Mouse (Mus musculus) ES-E14 (cell line): ENCODE data around the gene Tenm3. TPM values are rescaled to one million over a fixed set of nuclear protein-coding genes. Genes with fewer than 3 reads are reported as not detected.

ENCODE experiments used
- DNase-seq: peaks from one replicate; pipeline ENCODE4 v3.0.0-alpha.2; 2013; ENCODE audit warnings: low read depth, low spot score
- H3K27ac ChIP-seq: 2 replicates; pipeline ENCODE4 v1.5.1; 2012; ENCODE audit warnings: low read depth, mild to moderate bottlenecking, low read length, moderate library complexity, mixed read lengths; ENCODE audit not compliant: poor library complexity, insufficient read depth, severe bottlenecking
- H3K36me3 ChIP-seq: 2 replicates; pipeline ENCODE4 v1.6.1; 2012; ENCODE audit warnings: mild to moderate bottlenecking, low read length, moderate library complexity, mixed read lengths; ENCODE audit not compliant: control insufficient read depth, poor library complexity, insufficient read depth, severe bottlenecking
- H3K4me1 ChIP-seq, 2 experiments: fragments of 150-350 bp in 1 of 2; sonication (generic) in 1 of 2; 2 replicates each; pipeline ENCODE4 v1.6.1; 2012; ENCODE audit warnings: low read length in 2 of 2, mild to moderate bottlenecking in 1 of 2, mixed read lengths in 1 of 2; ENCODE audit not compliant: control insufficient read depth in 2 of 2, insufficient read depth in 2 of 2, poor library complexity in 1 of 2
- H3K4me3 ChIP-seq, 2 experiments: fragments of 150-350 bp in 1 of 2; sonication (generic) in 1 of 2; 2 replicates each; pipeline ENCODE4 v1.5.1; 2012; ENCODE audit warnings: low read length in 2 of 2, low read depth in 1 of 2, mild to moderate bottlenecking in 1 of 2, mixed read lengths in 1 of 2; ENCODE audit not compliant: insufficient read depth in 1 of 2, poor library complexity in 1 of 2, severe bottlenecking in 1 of 2
- H3K9ac ChIP-seq: 2 replicates; pipeline ENCODE4 v1.6.1; 2012; ENCODE audit warnings: low read depth, mild to moderate bottlenecking, low read length, mixed read lengths; ENCODE audit not compliant: poor library complexity, insufficient read depth, severe bottlenecking
- H3K9me3 ChIP-seq: fragments of 150-350 bp; sonication (generic); 2 replicates; pipeline ENCODE4 v1.6.1; 2012; ENCODE audit warnings: low read depth, mild to moderate bottlenecking, low read length; ENCODE audit not compliant: control insufficient read depth, insufficient read depth
- CHD2 ChIP-seq: IDR thresholded peaks from 2 replicates; pipeline ENCODE4 v1.6.1; 2014; ENCODE audit warnings: mild to moderate bottlenecking, low read depth, low read length, inconsistent platforms
- HCFC1 ChIP-seq: IDR thresholded peaks from 2 replicates; pipeline ENCODE4 v1.6.1; 2012; ENCODE audit warnings: low read length, inconsistent platforms, borderline replicate concordance; ENCODE audit not compliant: insufficient read depth
- MAFK ChIP-seq: IDR thresholded peaks from 2 replicates; pipeline ENCODE4 v1.6.1; 2014; ENCODE audit warnings: mild to moderate bottlenecking, low read depth, low read length, inconsistent platforms; ENCODE audit not compliant: insufficient read depth
- ZC3H11A ChIP-seq: IDR thresholded peaks from 2 replicates; pipeline ENCODE4 v1.6.1; 2012; ENCODE audit warnings: low read depth, mild to moderate bottlenecking, inconsistent platforms, low read length, borderline replicate concordance
- ZNF384 ChIP-seq: IDR thresholded peaks from 2 replicates; pipeline ENCODE4 v1.6.1; 2012; ENCODE audit warnings: low read depth, low read length, inconsistent platforms
- in situ Hi-C, 2 experiments: fragments of 600-800 bp; cut with MboI; formaldehyde crosslinking; loops; one replicate each; pipeline ENCODE4 v1.15.1; 2025; ENCODE audit warnings: low sequenced_read_pairs in 2 of 2, inconsistent platforms in 1 of 2; ENCODE audit not compliant: unreplicated experiment in 2 of 2
- total RNA-seq: library from RNA; depleted of rRNA; stranded (reverse); fragments of 300-350 nt; gene quantifications from 2 replicates; pipeline ENCODE4 v1.2.3, GENCODE M21; 2012

The Tenm3 gene
- total RNA-seq, 1 experiment = 33.5 TPM

DNA sequence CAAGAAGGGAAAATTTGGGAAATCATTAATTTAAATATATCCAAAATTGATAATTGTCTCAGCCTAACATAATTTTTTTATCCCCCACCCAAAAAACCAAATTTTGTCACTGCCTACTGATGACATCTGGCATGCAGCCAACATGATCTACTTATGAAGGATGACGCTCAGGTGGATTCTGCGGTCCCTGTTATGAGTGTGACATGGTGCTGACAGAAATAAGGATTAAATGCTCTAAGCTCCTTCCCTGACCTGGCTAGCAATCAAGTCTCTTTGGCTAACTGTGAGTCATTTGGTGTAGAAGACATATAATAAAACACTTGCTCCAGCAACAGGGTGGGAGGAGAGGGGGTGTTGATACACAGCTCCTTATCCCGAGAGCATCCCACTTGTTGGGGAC is 532.0 kb downstream of the Tenm3 start:
- no peaks in the 10 kb centered on the region for H3K9me3 ChIP-seq
- in situ Hi-C loops = no loop called here

DNA sequence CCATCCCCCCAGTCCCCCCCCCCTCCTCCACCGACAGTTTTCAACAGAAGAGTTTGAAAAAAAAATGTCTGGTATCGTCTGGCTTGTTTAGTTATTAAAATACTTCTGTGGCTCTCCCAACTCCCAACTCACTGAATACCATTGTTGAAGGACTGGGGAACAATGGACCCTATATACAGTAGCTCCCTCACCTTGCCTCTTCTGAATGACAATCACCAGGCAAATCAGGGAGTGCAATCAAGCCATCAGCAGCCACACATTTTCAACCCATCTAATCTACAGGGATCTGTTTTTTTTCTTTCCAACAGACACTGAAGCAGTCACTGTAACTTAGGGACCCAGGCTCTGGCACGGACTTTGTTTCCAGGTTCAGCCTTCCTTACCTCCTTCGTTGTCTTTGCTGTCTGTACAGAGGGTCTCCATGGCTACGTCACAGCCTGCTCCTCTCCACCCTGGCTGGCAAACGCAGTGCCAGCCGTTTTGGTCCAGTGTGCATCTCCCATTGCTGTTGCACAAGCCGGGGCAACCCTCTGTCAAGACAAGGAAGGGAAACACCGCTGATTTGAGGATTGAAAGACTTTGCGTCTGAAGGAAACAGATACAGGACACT is 533.4 kb downstream of the Tenm3 start:
- Histone ChIP-seq H3K9ac (no peak overlapping the region), H3K36me3 (no peaks in the 10 kb centered on the region), H3K4me3 (no peak overlapping the region), H3K27ac (no peak overlapping the region), H3K9me3 (no peaks in the 10 kb centered on the region), H3K4me1 (no peaks in the 10 kb centered on the region)
- TF ChIP-seq MAFK = no peak
- TF ChIP-seq HCFC1 = no peak
- no peak for TF ChIP-seq CHD2
- 0 out of 2 replicates have a peak, but pooled peaks have one; percentile 32 for TF ChIP-seq ZNF384
- TF ChIP-seq ZC3H11A = no peak
- in situ Hi-C loops = no loop called here
- peak; percentile 7 for DNase-seq

More for the DNA sequence above, 532.0 kb downstream of the Tenm3 start:
- no peaks in the 10 kb centered on the region for H3K36me3 ChIP-seq
- no peak overlapping the region for H3K27ac ChIP-seq
- no peak overlapping the region for H3K9ac ChIP-seq
- H3K4me1 ChIP-seq = no peaks in the 10 kb centered on the region
- H3K4me3 ChIP-seq = no peak overlapping the region
- no peak for DNase-seq
- TF ChIP-seq ZC3H11A (no peak), MAFK (no peak), HCFC1 (no peak), CHD2 (no peak), ZNF384 (no peak)

DNA sequence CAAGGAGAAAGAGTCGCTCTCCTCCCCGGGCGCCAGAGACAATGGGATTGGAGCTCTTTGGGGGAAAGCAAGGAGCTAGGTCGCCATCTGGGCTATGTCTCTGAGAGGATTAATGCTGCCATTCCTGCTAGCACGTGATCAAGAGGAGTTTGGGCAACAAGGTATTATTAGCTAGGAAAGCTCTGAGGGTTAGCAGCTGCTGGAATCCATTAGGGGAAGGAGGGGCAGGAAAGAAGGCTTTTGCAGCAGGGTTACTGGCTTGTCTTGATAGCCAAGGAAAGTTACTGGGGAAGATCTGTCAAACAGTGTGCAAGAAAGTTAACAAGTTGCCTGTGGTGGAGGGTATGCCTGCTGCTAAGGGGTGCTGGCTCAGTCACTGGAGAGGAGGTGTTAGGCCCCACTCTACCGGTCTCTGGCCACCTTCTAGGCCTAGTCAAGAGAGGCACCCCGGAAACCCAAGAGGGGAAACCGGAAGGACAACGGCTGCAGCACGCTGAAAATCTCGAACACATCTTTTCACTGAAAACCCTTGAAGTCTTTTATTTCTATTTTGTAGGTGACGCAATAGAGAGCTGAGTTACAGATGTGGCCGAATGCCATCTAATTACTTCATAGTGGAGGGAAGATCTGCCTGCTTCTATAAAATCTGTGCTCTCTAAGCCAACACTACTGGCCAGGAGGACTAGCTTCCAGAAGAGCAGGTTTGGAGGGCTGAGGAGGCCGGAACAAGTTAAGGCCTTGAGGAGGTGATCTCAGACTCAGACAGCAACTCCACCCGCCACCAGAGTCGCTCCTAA is 534.4 kb downstream of the Tenm3 start:
- TF ChIP-seq CHD2 = no peak
- TF ChIP-seq ZC3H11A = no peak
- no peak for TF ChIP-seq HCFC1
- no peak for TF ChIP-seq ZNF384
- TF ChIP-seq MAFK = no peak
- no peak overlapping the region for H3K9ac ChIP-seq
- in situ Hi-C loops = no loop called here
- H3K27ac ChIP-seq = no peak overlapping the region
- no peak overlapping the region for H3K4me3 ChIP-seq
- H3K4me1 ChIP-seq = no peaks in the 10 kb centered on the region
- no peak for DNase-seq
- no peaks in the 10 kb centered on the region for H3K36me3 ChIP-seq
- H3K9me3 ChIP-seq = no peaks in the 10 kb centered on the region

DNA sequence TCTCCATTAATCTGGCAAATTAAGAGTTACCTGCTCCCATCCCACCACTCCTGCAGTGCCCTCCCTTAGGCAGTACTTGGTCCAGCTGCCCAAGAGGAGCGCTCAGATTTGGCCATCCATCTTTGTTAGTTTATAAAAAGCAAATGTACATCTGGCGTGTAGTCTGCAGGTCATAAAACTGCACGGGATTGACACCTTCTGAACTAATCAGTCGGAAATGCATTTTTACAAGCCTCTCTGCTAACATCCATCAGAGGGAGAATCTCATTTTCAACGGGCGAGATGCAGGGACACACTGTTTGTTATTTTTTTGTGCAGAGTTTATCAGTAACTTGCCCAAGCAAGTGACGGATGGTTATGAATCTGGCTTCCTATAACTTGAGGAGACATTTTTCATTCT is 539.5 kb downstream of the Tenm3 start:
- no peak for TF ChIP-seq ZC3H11A
- no peak for TF ChIP-seq ZNF384
- TF ChIP-seq HCFC1 = no peak
- TF ChIP-seq MAFK = no peak
- TF ChIP-seq CHD2 = no peak
- Histone ChIP-seq H3K4me3 (no peak overlapping the region), H3K4me1 (0 out of 4 replicates have a peak, but pooled peaks cover 0 to 2% of the 10 kb centered on the region in 2 experiments), H3K27ac (no peak overlapping the region), H3K9ac (no peak overlapping the region), H3K36me3 (no peaks in the 10 kb centered on the region), H3K9me3 (no peaks in the 10 kb centered on the region)
- in situ Hi-C loops = no loop called here
- DNase-seq = no peak
